Mouse (Mus musculus) kidney, embryonic 16.5 days (tissue): Measurements from ENCODE around the gene Zfp36l3. TPM values are rescaled to one million over a fixed set of nuclear protein-coding genes. Genes with fewer than 3 reads are reported as not detected.
"Not testable (repeated sequence)": the region's sequence is repeated elsewhere in the genome, so short reads cannot be mapped to it uniquely, and the experiment has no call there.

Experiments used
- ATAC-seq: fragments of 200-750 bp; cut with Nextera tagmentation; 2 replicates; pipeline ENCODE4 v1.8.0; 2017; ENCODE audit warnings: moderate TSS enrichment; ENCODE audit not compliant: low FRiP score, low TSS enrichment
- H3K27ac ChIP-seq: fragments of 300-500 bp; sonication (generic); 2 replicates; pipeline ENCODE4 v1.5.1; 2014; ENCODE audit warnings: low read length
- H3K27me3 ChIP-seq: fragments of 300-500 bp; sonication (generic); 2 replicates; pipeline ENCODE4 v1.6.1; 2014; ENCODE audit warnings: low read length, control low read depth, mixed read lengths; ENCODE audit not compliant: insufficient read depth
- H3K36me3 ChIP-seq: fragments of 300-500 bp; sonication (generic); 2 replicates; pipeline ENCODE4 v1.6.1; 2014; ENCODE audit warnings: low read length, control low read depth, mixed read lengths; ENCODE audit not compliant: insufficient read depth
- H3K4me1 ChIP-seq: fragments of 300-500 bp; sonication (generic); 2 replicates; pipeline ENCODE4 v1.6.1; 2014; ENCODE audit warnings: low read length, control low read depth, mixed read lengths; ENCODE audit not compliant: insufficient read depth
- H3K4me2 ChIP-seq: fragments of 300-500 bp; sonication (generic); replicated peaks from 2 replicates; pipeline ENCODE4 v1.6.1; 2014; ENCODE audit warnings: low read depth, low read length
- H3K4me3 ChIP-seq: fragments of 300-500 bp; sonication (generic); 2 replicates; pipeline ENCODE4 v1.5.1; 2014; ENCODE audit warnings: mild to moderate bottlenecking, low read length
- H3K9ac ChIP-seq: fragments of 300-500 bp; sonication (generic); replicated peaks from 2 replicates; pipeline ENCODE4 v1.6.1; 2014; ENCODE audit warnings: low read length
- H3K9me3 ChIP-seq: fragments of 300-500 bp; sonication (generic); 2 replicates; pipeline ENCODE4 v1.6.1; 2016; ENCODE audit warnings: low read length, control low read depth
- WGBS: fragments of 180-500 bp; shearing (Covaris S2); extraction: QIAGEN DNeasy Blood & Tissue Kit; methylation state at CpG from one replicate; pipeline ENCODE4 v1.1.7; 2014; 5-methylcytosine and 5-hydroxymethylcytosine counted together
- polyA plus RNA-seq: library from polyadenylated mRNA; unstranded; fragments of >200 nt; fragmentation: Nextera tagmentation; extraction: Ambion mirVana; gene quantifications from 2 replicates; pipeline ENCODE4 v1.2.1, GENCODE M21; 2015

Zfp36l3 gene
- not detected in 2 replicates for polyA plus RNA-seq

- H3K4me3 ChIP-seq, result no peak within 1 kb of the TSS
- H3K27ac ChIP-seq, result no peak within 1 kb of the TSS
- no peak for ATAC-seq
- H3K9me3 ChIP-seq, result peaks cover 3% of the 10 kb centered on the region; the same call in 1 of the 2 replicates
- no peaks in the 10 kb centered on the region for H3K4me1 ChIP-seq
- 88% methylated on average over 12 of the region's 12 CpGs for WGBS
- H3K27me3 ChIP-seq, result no peaks in the 10 kb centered on the region
- no peak within 1 kb of the TSS for H3K4me2 ChIP-seq
- no peaks in the 10 kb centered on the region for H3K36me3 ChIP-seq
- no peak within 1 kb of the TSS for H3K9ac ChIP-seq
Measured at GRCm38 (mm10) chrX:53776276-53776675, at the start of gene Zfp36l3. Gene Zfp36l3 (minus strand): TSS chrX:53776394.

- H3K4me1 ChIP-seq, result no peaks in the 10 kb centered on the region
- H3K4me3 ChIP-seq, result no peak overlapping the region
- no peaks in the 10 kb centered on the region for H3K27me3 ChIP-seq
- no peak for ATAC-seq
- no peak overlapping the region for H3K9ac ChIP-seq
- H3K4me2 ChIP-seq, result no peak overlapping the region
- H3K9me3 ChIP-seq, result no peaks in the 10 kb centered on the region
- no peaks in the 10 kb centered on the region for H3K36me3 ChIP-seq
- no peak overlapping the region for H3K27ac ChIP-seq
- 40% methylated on average over 3 of the region's 3 CpGs for WGBS
Measured at GRCm38 (mm10) chrX:53799074-53799473, 22.9 kb upstream of the Zfp36l3 start.

GRCm38 (mm10) chrX:53797519-53797918, 21.3 kb upstream of the Zfp36l3 start, which contains the start of gene Xlr:
Gene Xlr (minus strand): TSS chrX:53797706.
- not testable (repeated sequence) for H3K4me1 ChIP-seq, H3K4me2 ChIP-seq, H3K36me3 ChIP-seq, H3K27me3 ChIP-seq, H3K9ac ChIP-seq, ATAC-seq, H3K4me3 ChIP-seq, H3K27ac ChIP-seq, H3K9me3 ChIP-seq
- WGBS, result 81% methylated on average over 11 of the region's 11 CpGs

GRCm38 (mm10) chrX:53757736-53758135, 18.5 kb downstream of the Zfp36l3 start, which contains the start of gene 1700013H16Rik:
Gene 1700013H16Rik (minus strand): TSS chrX:53757831.
- Histone ChIP-seq H3K4me2 (no peak within 1 kb of the TSS), H3K36me3 (no peaks in the 10 kb centered on the region), H3K27me3 (no peaks in the 10 kb centered on the region), H3K9me3 (peaks cover 12% of the 10 kb centered on the region; the same call in 1 of the 2 replicates), H3K9ac (no peak within 1 kb of the TSS), H3K4me1 (no peaks in the 10 kb centered on the region), H3K27ac (no peak within 1 kb of the TSS), H3K4me3 (no peak within 1 kb of the TSS)
- 91% methylated on average over 16 of the region's 16 CpGs for WGBS
- ATAC-seq, result no peak

- no peaks in the 10 kb centered on the region for H3K4me1 ChIP-seq
- H3K4me3 ChIP-seq, result no peak overlapping the region
- no peaks in the 10 kb centered on the region for H3K27me3 ChIP-seq
- no peak overlapping the region for H3K4me2 ChIP-seq
- H3K27ac ChIP-seq, result no peak overlapping the region
- peaks cover 12% of the 10 kb centered on the region; the same call in 1 of the 2 replicates for H3K9me3 ChIP-seq
- no peaks in the 10 kb centered on the region for H3K36me3 ChIP-seq
- ATAC-seq, result no peak
- 94% methylated on average over 1 of the region's 1 CpGs for WGBS
- H3K9ac ChIP-seq, result no peak overlapping the region
Measured at GRCm38 (mm10) chrX:53752851-53753250, 23.3 kb downstream of the Zfp36l3 start.

- H3K4me1 ChIP-seq, result no peaks in the 10 kb centered on the region
- H3K4me2 ChIP-seq, result no peak overlapping the region
- no peak overlapping the region for H3K27ac ChIP-seq
- no peaks in the 10 kb centered on the region for H3K27me3 ChIP-seq
- 90% methylated on average over 2 of the region's 2 CpGs for WGBS
- no peak overlapping the region for H3K4me3 ChIP-seq
- H3K9ac ChIP-seq, result no peak overlapping the region
- no peak for ATAC-seq
- no peaks in the 10 kb centered on the region for H3K9me3 ChIP-seq
- H3K36me3 ChIP-seq, result no peaks in the 10 kb centered on the region
Measured at GRCm38 (mm10) chrX:53728967-53729366, 47.2 kb downstream of the Zfp36l3 start.

GRCm38 (mm10) chrX:53724596-53724995, 51.6 kb downstream of the Zfp36l3 start, which contains the start of gene 4930502E18Rik:
Gene 4930502E18Rik (plus strand): TSS chrX:53724826.
- Histone ChIP-seq H3K27me3 (no peaks in the 10 kb centered on the region), H3K36me3 (no peaks in the 10 kb centered on the region), H3K27ac (no peak within 1 kb of the TSS), H3K4me1 (no peaks in the 10 kb centered on the region), H3K9me3 (no peaks in the 10 kb centered on the region), H3K4me2 (no peak within 1 kb of the TSS), H3K9ac (no peak within 1 kb of the TSS), H3K4me3 (no peak within 1 kb of the TSS)
- no peak for ATAC-seq
- WGBS, result 83% methylated on average over 11 of the region's 11 CpGs

Other genes starting within 250 kb of the Zfp36l3 start
- 72.6 and 78.3 TPM in 2 replicates for gene Rtl8c, start 168.4 kb downstream of the Zfp36l3 start, polyA plus RNA-seq
- gene Gm14597, start 167.4 kb downstream of the Zfp36l3 start, polyA plus RNA-seq, result not detected in 2 replicates
- 73.7 and 76.8 TPM in 2 replicates for gene Rtl8a, start 132.7 kb downstream of the Zfp36l3 start, polyA plus RNA-seq
- gene Rtl8b, start 106.0 kb downstream of the Zfp36l3 start, polyA plus RNA-seq, result 66.1 and 66.3 TPM in 2 replicates
- 1.0 and 1.3 TPM in 2 replicates for gene 4930502E18Rik, start 51.6 kb downstream of the Zfp36l3 start, polyA plus RNA-seq
- gene 1700013H16Rik, start 18.6 kb downstream of the Zfp36l3 start, polyA plus RNA-seq, result not detected in 2 replicates
- 0.48 and 0.82 TPM in 2 replicates for gene Xlr, start 21.3 kb upstream of the Zfp36l3 start, polyA plus RNA-seq